Mouse (Mus musculus) heart, adult 10 weeks (tissue): ENCODE measurements around the gene Olfr171. TPM values are rescaled to one million over a fixed set of nuclear protein-coding genes. Genes with fewer than 3 reads are reported as not detected.

Experiments used
- polyA plus RNA-seq: library from polyadenylated mRNA; stranded (reverse); fragments of 350-450 nt; fragmentation: Illumina TruSeq; extraction: RNeasy Lipid Tissue Mini Kit (QIAGEN cat#74804); gene quantifications from one replicate; pipeline ENCODE4 v1.2.3, GENCODE M21; 2014; ENCODE audit warnings: low read depth, low replicate concordance

Olfr171 gene
- not detected for polyA plus RNA-seq

DNA sequence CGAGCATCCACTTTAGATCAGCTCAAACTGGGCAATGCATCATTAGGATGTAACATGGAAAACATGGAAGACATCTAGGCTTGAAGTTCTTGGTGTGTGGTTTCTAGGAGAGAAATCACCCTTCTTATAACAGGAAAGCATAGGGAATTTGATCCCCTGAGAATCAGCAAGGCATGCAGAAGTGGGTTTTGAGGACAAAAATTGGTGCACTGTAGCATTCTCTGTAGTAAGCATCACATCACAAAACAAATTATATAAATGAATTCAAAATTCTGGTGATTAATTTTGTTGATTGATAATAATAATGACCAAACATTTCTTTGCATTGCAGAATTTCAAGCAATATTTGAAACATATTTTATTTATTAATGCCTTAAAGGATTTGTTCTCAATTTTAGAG lies at the start of gene Olfr171:
TSS of gene Olfr171 (minus strand) at position 101 of the 400 bp plus-strand sequence.

DNA sequence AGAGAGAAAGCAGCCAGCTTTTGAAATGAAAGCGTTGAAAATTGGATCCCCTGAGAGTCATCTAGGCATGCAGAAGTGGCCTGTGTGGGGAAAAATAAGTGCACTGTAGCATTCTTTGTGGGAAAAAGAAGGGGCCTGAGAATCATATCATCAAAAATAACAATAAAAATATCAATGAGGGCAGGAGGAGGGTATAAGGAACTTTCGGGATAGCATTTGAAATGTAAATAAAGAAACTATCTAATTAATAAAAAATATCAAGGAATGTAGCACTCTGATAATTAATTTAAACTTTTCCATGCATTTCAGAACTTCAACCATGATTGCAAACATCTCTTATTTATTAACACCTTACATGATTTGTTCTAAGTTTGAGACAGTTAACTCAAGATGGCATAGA lies 17.9 kb downstream of the Olfr171 start, which contains the start of gene Olfr170:
TSS of gene Olfr170 (minus strand) at position 101 of the 400 bp plus-strand sequence.

Other genes with a start within 250 kb of the Olfr171 start
- gene Olfr165, start 206.8 kb downstream of the Olfr171 start, polyA plus RNA-seq: not detected
- not detected for gene Olfr166, start 146.2 kb downstream of the Olfr171 start, polyA plus RNA-seq
- not detected for gene Olfr167, start 107.7 kb downstream of the Olfr171 start, polyA plus RNA-seq
- not detected for gene Olfr168, start 94.4 kb downstream of the Olfr171 start, polyA plus RNA-seq
- gene Olfr169, start 58.1 kb downstream of the Olfr171 start, polyA plus RNA-seq: not detected
- not detected for gene Olfr170, start 18.0 kb downstream of the Olfr171 start, polyA plus RNA-seq
- gene Lamp3, start 76.5 kb upstream of the Olfr171 start, polyA plus RNA-seq: not detected
- gene B3gnt5, start 130.3 kb upstream of the Olfr171 start, polyA plus RNA-seq: 0.26 TPM